Mouse (Mus musculus) liver, embryonic 14.5 days (tissue): ENCODE results near the gene Chuk. TPM values are rescaled to one million over a fixed set of nuclear protein-coding genes. Genes with fewer than 3 reads are reported as not detected.
"Not testable (repeated sequence)": the region's sequence is repeated elsewhere in the genome, so short reads cannot be mapped to it uniquely, and the experiment has no call there.

Experiments used
- ATAC-seq: fragments of 200-750 bp; cut with Nextera tagmentation; 2 replicates; pipeline ENCODE4 v1.8.0; 2017; ENCODE audit warnings: moderate number of reproducible peaks, mild to moderate bottlenecking, moderate library complexity; ENCODE audit not compliant: insufficient read depth
- DNase-seq, 3 experiments: peaks; one replicate each; pipeline ENCODE4 v3.0.0-alpha.2; 2012 to 2013; ENCODE audit warnings: low read depth in 3 of 3, low spot score in 3 of 3
- H3K27ac ChIP-seq: fragments of 300-500 bp; sonication (generic); 2 replicates; pipeline ENCODE4 v1.5.1; 2014; ENCODE audit warnings: moderate library complexity, mild to moderate bottlenecking, control low read depth, inconsistent platforms
- H3K27me3 ChIP-seq: fragments of 300-500 bp; sonication (generic); 2 replicates; pipeline ENCODE4 v1.6.1; 2014; ENCODE audit warnings: mild to moderate bottlenecking, low read length, moderate library complexity; ENCODE audit not compliant: control insufficient read depth, insufficient read depth
- H3K36me3 ChIP-seq: fragments of 300-500 bp; sonication (generic); replicated peaks from 2 replicates; pipeline ENCODE4 v1.6.1; 2014; ENCODE audit warnings: low read depth; ENCODE audit not compliant: control insufficient read depth, insufficient read depth
- H3K4me1 ChIP-seq, 2 experiments: fragments of 200-500 bp in 1 of 2; fragments of 300-500 bp in 1 of 2; sonication (generic) in 1 of 2; replicated peaks; 2 replicates each; pipeline ENCODE4 v1.6.1; 2012 to 2014; ENCODE audit warnings: antibody characterized with exemption in 1 of 2, inconsistent platforms in 1 of 2, low read length in 1 of 2; ENCODE audit not compliant: control insufficient read depth in 2 of 2, insufficient read depth in 2 of 2
- H3K4me2 ChIP-seq: fragments of 300-500 bp; sonication (generic); 2 replicates; pipeline ENCODE4 v1.6.1; 2014; ENCODE audit warnings: low read depth, mild to moderate bottlenecking, control low read depth, moderate library complexity
- H3K4me3 ChIP-seq, 2 experiments: fragments of 200-500 bp in 1 of 2; fragments of 300-500 bp in 1 of 2; sonication (generic) in 1 of 2; 2 replicates each; pipeline ENCODE4 v1.5.1; 2012 to 2014; ENCODE audit warnings: low read depth in 2 of 2, low read length in 2 of 2, mild to moderate bottlenecking in 2 of 2, control low read depth in 1 of 2, inconsistent platforms in 1 of 2, moderate library complexity in 1 of 2; ENCODE audit not compliant: insufficient read depth in 1 of 2
- H3K9ac ChIP-seq: fragments of 300-500 bp; sonication (generic); replicated peaks from 2 replicates; pipeline ENCODE4 v1.6.1; 2014; ENCODE audit warnings: mild to moderate bottlenecking, control low read depth, moderate library complexity
- H3K9me3 ChIP-seq: fragments of 300-500 bp; sonication (generic); 2 replicates; pipeline ENCODE4 v1.6.1; 2016; ENCODE audit warnings: low read length, mixed read lengths; ENCODE audit not compliant: control insufficient read depth
- CTCF ChIP-seq: IDR thresholded peaks from 2 replicates; pipeline ENCODE4 v1.5.1; 2016; ENCODE audit warnings: antibody characterized with exemption, low read depth, control low read depth
- EP300 ChIP-seq: IDR thresholded peaks from 2 replicates; pipeline ENCODE4 v1.6.1; 2016; ENCODE audit warnings: antibody characterized with exemption, low read depth
- WGBS: fragments of 180-500 bp; shearing (Covaris S2); extraction: QIAGEN DNeasy Blood & Tissue Kit; methylation state at CpG from one replicate; pipeline ENCODE4 v1.1.7; 2014; ENCODE audit not compliant: insufficient replicate concordance; 5-methylcytosine and 5-hydroxymethylcytosine counted together
- polyA plus RNA-seq, 2 experiments: library from polyadenylated mRNA; depleted of rRNA in 1 of 2; stranded (reverse) in 1 of 2; unstranded in 1 of 2; fragments of >200 nt; fragmentation: Nextera tagmentation in 1 of 2; extraction: Ambion mirVana in 1 of 2; gene quantifications; 2 replicates each; pipeline versions ENCODE4 v1.2.1 to v1.2.3; 2012 to 2014

Gene Chuk
- polyA plus RNA-seq, 2 experiments: 20.7 to 21.0 TPM

DNA sequence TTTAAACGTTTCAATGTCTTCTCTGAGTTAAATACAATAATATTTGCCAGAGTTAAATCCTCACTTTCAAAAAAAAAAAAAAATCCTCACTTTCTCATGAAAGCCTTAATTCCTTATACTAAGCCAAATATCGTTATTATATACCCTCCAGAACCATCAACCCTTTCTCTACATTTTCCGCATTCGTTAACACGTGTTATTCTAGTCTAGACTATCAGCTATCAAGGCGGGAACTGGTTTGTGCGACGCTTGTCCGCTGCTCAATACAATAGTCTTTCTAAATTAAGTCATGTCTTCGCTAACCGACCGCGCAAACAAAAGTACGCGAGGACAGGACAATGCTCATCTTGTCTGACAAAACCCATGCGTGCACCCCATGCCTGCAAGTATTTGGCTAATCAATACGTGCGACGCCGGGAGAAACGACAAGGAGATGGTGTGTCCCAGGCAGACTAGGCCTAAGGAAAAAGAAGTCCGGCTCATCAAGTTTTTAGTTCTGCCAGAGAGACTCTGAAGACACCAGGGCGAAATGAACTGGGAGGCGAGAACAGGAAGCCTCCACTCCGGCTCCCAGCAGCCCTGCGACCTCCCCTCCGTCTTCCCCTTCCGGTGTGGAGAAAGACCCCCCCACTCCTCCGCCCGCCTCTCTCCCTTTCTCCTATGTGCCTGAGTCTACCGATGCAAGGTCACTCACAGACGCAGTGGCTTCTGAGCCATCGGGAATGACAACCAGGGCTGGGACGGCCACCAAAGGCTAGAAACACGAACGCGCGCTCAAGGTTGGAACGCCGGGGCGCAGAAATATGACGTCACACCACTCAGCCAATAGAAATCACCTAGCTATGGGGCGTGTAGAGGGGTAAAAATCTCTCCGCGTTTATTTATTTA is 28.0 kb upstream of the Chuk start, which contains the start of gene Cwf19l1:
Gene Cwf19l1 (minus strand): TSS at position 805 of the 888 bp plus-strand sequence.
- H3K27ac ChIP-seq: peak within 1 kb of the TSS; percentile 40
- TF ChIP-seq CTCF: no peak
- no peak for TF ChIP-seq EP300
- ATAC-seq (peak; percentile 89), DNase-seq (peak; percentile 75 to 83 (median 80))
- peaks cover 6% of the 10 kb centered on the region for H3K36me3 ChIP-seq
- H3K9me3 ChIP-seq: no peaks in the 10 kb centered on the region
- peak within 1 kb of the TSS; percentile 79 for H3K9ac ChIP-seq
- WGBS: under 1% methylated on average over 45 of the region's 45 CpGs
- no peaks in the 10 kb centered on the region for H3K27me3 ChIP-seq
- H3K4me3 ChIP-seq: peak within 1 kb of the TSS; percentile 86 to 100
- peaks cover 11 to 12% of the 10 kb centered on the region in 2 experiments for H3K4me1 ChIP-seq
- peak within 1 kb of the TSS; percentile 73 for H3K4me2 ChIP-seq

- Histone ChIP-seq H3K4me1 (peaks cover 11 to 12% of the 10 kb centered on the region in 2 experiments), H3K27ac (no peak overlapping the region), H3K27me3 (no peaks in the 10 kb centered on the region), H3K9me3 (no peaks in the 10 kb centered on the region), H3K36me3 (peaks cover 24% of the 10 kb centered on the region), H3K4me2 (no peak overlapping the region), H3K4me3 (no peak overlapping the region), H3K9ac (no peak overlapping the region)
- ATAC-seq (no peak), DNase-seq (no peak)
- 61% methylated on average over 5 of the region's 5 CpGs for WGBS
- no peak for TF ChIP-seq EP300
- TF ChIP-seq CTCF: no peak
These were observed 25.6 kb upstream of the Chuk start for GRCm38 (mm10) chr19:44132917-44133316.

DNA sequence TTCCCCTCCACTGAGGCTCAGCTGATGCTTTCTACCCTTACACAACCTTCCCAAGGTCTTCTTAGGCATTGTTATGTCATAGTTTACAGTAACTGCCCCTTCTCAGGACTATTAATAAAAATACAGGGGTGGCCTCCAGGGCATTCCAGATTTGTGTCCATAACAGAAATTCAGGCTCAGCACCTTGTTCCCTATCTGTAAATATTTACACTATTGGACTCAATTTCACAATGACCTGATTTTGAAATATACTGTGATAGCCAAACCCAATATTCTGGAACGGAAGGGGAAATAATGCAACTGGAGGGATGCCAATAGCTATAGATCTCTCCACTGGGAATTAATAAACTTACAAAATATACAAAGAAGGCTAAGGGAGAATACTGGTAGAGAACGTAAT is 21.3 kb upstream of the Chuk start:
- H3K27me3 ChIP-seq: no peaks in the 10 kb centered on the region

DNA sequence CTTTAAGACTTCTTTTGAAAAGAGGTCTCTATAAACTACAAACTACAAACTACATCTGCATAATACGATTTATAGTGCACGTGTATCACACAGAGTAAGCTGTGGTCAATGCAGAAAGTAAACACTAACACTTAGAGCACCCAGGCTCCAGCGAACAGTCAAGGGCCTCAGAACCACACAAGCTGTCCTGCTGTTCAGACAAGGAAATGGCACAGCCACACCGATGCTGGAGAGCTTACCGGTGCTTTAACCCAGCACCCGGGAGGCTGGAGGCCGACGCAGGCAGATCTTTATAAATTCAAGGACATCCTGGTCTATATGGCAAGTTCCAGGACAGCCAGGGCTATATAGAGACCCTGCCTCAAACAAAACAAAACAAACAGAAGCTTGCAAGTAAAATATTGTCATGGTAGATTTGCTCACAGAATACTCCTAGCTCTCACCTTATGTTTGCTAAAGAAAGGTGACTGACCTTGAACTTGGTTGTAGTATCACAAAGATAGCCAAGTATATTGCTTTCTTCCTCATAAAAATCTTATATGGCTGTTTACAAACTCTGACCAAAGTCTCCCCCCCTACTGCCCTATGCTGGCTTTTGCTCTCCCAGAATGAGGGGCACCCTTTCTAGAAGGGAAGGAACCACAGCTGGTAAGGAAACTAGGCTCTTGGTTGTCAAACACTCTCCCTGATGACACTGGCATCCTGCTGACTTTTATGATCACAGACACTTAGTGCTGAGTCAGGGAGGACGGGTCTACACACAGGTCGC is 20.6 kb upstream of the Chuk start:
- TF ChIP-seq EP300: no peak
- no peak for TF ChIP-seq CTCF
- DNase-seq (no peak), ATAC-seq (no peak)
- WGBS: 83% methylated on average over 10 of the region's 10 CpGs
- Histone ChIP-seq H3K9ac (no peak overlapping the region), H3K27ac (no peak overlapping the region), H3K4me2 (no peak overlapping the region), H3K27me3 (no peaks in the 10 kb centered on the region), H3K9me3 (no peaks in the 10 kb centered on the region), H3K4me1 (no peaks in the 10 kb centered on the region), H3K36me3 (peaks cover 68% of the 10 kb centered on the region), H3K4me3 (no peak overlapping the region)

More for the DNA sequence above, 21.3 kb upstream of the Chuk start:
- H3K4me3 ChIP-seq: no peak overlapping the region
- no peak for TF ChIP-seq CTCF
- no peak for TF ChIP-seq EP300
- DNase-seq (no peak), ATAC-seq (no peak)
- WGBS: 77% methylated on average over 2 of the region's 2 CpGs
- peaks cover 61% of the 10 kb centered on the region for H3K36me3 ChIP-seq
- H3K4me2 ChIP-seq: no peak overlapping the region
- no peaks in the 10 kb centered on the region for H3K4me1 ChIP-seq
- H3K9ac ChIP-seq: no peak overlapping the region
- no peak overlapping the region for H3K27ac ChIP-seq
- no peaks in the 10 kb centered on the region for H3K9me3 ChIP-seq

- no peak overlapping the region for H3K4me3 ChIP-seq
- TF ChIP-seq CTCF (no peak), EP300 (no peak)
- H3K9ac ChIP-seq: no peak overlapping the region
- H3K4me1 ChIP-seq: no peaks in the 10 kb centered on the region
- DNase-seq (no peak), ATAC-seq (no peak)
- H3K4me2 ChIP-seq: no peak overlapping the region
- WGBS: 80% methylated on average over 7 of the region's 7 CpGs
- no peak overlapping the region for H3K27ac ChIP-seq
- H3K36me3 ChIP-seq: peaks cover 61% of the 10 kb centered on the region
- H3K27me3 ChIP-seq: no peaks in the 10 kb centered on the region
- no peaks in the 10 kb centered on the region for H3K9me3 ChIP-seq
These were observed 13.9 kb upstream of the Chuk start for GRCm38 (mm10) chr19:44121137-44121536.

- peaks cover 61% of the 10 kb centered on the region for H3K36me3 ChIP-seq
These were observed 13.4 kb upstream of the Chuk start for GRCm38 (mm10) chr19:44120686-44121085.

More at GRCm38 (mm10) chr19:44120686-44121085, 13.4 kb upstream of the Chuk start:
- not testable (repeated sequence) for H3K27ac ChIP-seq, H3K9ac ChIP-seq, H3K9me3 ChIP-seq, DNase-seq, H3K27me3 ChIP-seq, H3K4me3 ChIP-seq, H3K4me1 ChIP-seq, ATAC-seq, H3K4me2 ChIP-seq
- WGBS: 84% methylated on average over 8 of the region's 9 CpGs
